Mouse (Mus musculus) cerebellum, postnatal 14 days (tissue): ENCODE measurements at regions not wholly inside any gene's neighbourhood (a gene's known extent, or its start where the extent isn't known, plus 50 kb on each side); places are given as distances from the start of the nearest gene placed in this dataset.

Experiments used
- DNase-seq, 2 experiments: peaks; one replicate each; pipeline ENCODE4 v3.0.0; 2021; ENCODE audit warnings: mixed read lengths in 2 of 2

- DNase-seq = no peak
Observed at GRCm38 (mm10) chrX:115359111-115359510, 451.7 kb downstream of the Ube2dnl2 start.

- peak in 1 of 2 experiments; percentile 0 for DNase-seq
Observed at GRCm38 (mm10) chrX:115396373-115396772, 489.0 kb downstream of the Ube2dnl2 start.
